Mouse (Mus musculus) inflammation-experienced regulatory T-cells, adult 6 months (primary cell): ENCODE results near the gene Thop1. TPM values are rescaled to one million over a fixed set of nuclear protein-coding genes. Genes with fewer than 3 reads are reported as not detected.
"Not testable (repeated sequence)": the region's sequence is repeated elsewhere in the genome, so short reads cannot be mapped to it uniquely, and the experiment has no call there.

Experiments used
- ATAC-seq: one replicate; pipeline ENCODE4 v1.8.0; 2017
- polyA plus RNA-seq, 3 experiments: library from polyadenylated mRNA; unstranded; fragments of 100-300 nt; shearing (Covaris generic); gene quantifications; one replicate each; pipeline ENCODE4 v1.2.1; 2017

Thop1 gene
- polyA plus RNA-seq, 3 experiments from 2014 or later, result 1.9 to 2.7 (median 2.5) TPM

DNA sequence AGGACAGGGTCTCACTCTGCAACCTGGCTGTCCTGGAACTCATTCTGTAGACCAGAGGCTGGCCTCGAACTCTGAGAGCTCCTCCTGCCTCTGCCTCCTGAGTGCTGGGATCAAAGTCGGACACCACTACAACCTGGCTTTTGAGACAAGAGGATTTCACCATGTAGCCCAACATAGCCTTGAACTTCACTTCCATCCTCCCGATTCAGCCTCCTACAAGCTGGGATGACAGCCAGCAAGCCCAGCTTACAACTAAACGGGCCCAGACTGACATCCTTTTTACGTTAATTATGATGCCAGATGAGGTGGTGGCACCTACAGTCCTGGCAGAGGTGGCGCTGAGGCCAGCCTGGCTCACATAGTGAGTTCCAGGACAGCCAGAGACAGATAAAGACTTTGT is 10.9 kb upstream of the Thop1 start:
- ATAC-seq, result no peak

DNA sequence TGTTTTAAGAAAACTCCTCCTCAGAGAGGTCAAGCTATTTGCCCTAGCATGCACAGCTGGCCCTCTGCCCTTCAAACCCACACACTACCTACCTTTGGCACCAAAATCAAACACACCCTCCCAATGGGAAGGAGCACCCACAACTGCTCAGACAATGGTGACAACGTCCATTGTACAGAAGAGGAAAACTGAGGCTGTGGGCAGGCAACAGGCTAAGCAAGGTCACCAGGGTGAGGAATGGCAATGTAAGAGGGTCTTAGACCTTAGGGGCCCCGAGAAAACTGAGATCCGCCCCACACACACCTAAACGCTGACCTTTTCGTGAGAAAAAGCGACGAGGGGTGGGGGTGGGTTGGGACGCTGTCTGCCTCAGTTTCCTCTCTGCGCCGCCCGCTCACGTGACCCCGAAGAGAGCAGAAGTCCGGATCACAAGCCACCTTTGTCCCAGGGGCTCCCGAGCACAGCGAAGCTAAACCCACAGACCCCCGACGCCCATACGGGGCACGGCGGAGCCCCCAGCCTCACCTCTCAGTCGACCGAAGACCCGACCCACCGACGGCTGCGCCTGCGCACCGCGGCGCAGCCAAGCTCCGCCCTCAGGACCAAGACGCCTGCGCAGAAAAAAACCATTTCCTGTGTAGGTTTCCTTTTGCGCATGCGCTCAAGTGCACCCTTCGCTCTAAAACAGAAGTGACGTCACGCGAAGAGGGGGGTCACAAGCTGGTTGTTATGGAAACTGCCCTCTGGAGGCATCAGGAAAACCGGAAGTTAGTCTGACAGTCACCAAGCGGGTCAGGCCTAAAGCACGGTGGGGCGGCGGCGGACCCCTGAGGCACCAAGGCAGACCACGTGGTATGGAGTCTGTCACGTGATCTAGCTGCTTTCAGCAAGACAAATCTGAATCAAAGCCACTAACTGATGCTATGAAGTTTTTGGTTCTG is 10.0 kb upstream of the Thop1 start, which contains the start of gene Sgta:
Sgta (minus strand) TSS at position 579 of the 941 bp plus-strand sequence.
- ATAC-seq, result peak; percentile 89

DNA sequence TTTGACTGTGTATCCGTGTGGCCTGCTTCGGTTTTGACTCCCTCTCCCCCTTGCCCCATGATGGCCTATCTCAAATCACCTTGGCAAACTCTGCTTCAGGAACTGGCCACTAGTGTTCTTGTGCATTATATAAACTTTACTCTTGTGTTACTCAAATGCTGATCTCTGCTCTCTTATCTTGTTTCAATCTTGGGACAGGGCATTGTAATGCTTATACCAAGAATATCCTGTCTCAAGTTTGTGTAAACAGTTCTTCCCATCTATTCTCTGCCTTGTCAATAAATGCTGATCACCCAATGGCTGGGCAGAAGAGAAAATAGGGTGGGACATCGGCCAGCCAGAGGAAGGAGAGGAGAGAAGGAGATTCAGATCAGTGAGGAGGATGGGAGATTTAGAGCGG is 7.1 kb upstream of the Thop1 start:
- ATAC-seq, result no peak

DNA sequence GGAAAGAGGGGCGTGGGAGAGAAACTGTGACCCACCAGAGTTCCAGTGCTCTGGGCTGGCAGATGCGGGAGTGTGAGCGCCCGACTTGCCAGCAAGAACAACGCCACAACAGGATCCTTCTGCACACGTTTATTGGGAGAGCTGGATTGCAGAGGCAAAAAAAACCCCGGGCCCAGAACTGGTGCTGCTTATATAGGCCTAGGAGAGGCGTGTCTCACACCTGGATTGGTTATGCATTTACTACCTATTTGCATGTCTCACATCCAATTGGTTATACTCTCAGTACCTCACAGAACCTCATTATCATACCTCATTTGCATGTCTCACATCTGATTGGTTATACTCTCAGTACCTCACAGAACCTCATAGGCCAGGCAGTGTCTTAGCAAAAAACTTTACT is 5.3 kb upstream of the Thop1 start:
- ATAC-seq, result not testable (repeated sequence)

DNA sequence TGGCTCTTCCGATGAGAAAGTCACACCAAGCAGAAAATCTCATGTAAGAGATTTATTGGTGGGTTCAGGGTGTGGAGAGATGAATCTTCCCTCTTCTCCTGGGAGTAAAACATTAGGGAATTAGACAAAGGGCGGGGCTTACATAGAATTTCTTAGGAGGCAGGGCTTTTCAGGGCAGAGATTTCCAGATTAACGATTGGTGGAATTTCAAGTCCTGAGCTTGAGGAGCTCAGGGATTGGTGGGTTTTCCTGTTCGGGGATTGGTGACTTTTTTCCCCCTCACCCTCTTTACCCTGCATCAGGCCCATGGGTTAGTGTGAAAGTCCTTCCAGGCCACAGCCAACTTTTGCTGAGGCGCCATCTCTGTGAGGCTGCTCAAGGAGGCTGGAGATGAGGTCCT is 1.1 kb upstream of the Thop1 start:
- ATAC-seq, result no peak

DNA sequence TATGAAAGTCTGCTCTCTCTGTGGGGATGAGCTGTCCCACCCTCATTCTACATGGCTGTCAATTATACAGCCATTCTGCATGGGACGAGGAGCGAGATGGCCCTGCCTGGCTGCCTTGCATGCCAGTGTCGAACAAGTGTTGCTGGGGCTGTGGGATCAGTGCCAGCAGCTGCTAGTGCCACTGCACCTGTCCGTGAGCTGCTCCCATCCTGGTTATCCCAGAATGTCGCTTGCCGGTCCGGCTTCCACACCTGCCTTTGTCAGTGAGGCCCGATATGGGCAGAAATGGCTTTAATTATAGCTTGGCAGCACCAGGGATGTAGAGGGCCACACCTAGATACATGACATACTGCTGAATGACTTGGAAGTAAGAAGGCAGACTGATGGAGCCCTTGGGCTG is 2.5 kb downstream of the Thop1 start:
- ATAC-seq, result no peak

DNA sequence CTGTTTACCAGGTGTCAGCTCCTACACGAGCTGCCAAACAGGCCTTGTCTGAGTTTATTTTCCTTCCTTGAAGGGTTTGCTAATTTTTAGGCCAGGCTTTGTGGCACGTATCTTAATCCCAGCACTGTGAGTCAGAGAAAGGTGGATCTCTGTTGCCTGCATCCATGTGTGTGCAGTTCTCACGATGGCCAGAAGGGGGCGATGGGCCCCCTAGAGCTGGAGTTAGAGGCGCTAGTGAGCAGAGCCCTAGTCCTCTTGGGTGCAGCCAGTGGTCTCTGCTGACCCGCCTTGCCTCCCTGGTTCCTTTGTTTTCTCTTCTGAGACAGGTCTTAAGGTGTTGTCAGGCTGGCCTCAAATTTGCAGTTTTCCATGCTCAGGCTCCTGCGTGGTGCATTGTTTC is 3.6 kb downstream of the Thop1 start:
- ATAC-seq, result no peak

DNA sequence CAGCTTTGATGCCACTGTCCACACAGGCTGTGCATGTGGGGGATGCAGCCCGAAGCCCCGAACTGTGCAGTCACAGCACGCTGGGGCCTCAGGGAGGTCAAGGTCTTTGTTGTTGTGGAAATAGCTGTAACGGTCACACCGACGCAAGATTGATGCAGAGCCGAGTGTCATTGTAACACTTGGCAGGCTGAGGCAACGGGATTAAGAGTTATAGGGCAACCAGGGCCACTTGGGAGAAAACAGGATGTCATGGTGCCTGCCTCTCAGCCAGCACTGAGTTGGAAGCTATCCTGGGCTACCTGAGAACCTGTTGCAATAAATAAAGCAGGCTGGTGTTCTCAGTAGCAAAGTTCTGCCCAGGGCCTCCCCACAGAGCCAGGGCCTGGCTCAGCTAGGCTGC is 5.9 kb downstream of the Thop1 start:
- no peak for ATAC-seq

DNA sequence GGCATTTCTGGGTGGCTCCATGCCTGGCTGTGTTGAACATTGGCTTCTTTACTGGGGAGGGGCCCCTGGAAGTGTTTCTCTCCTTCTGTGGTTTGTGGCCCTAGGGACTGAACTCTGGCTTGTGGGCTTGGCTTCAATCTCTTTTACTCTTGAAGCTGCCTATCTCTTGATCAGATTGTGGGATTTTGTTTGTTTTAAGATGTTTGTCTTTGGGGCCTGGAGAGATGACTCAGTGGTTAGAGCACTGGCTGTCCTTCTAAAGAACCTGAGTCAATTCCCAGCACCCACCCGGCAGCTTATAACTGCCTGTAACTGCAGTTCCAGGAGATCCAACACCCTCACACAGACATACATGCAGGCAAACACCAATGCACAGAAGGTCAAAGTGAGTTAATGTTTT is 6.5 kb downstream of the Thop1 start:
- ATAC-seq, result no peak

DNA sequence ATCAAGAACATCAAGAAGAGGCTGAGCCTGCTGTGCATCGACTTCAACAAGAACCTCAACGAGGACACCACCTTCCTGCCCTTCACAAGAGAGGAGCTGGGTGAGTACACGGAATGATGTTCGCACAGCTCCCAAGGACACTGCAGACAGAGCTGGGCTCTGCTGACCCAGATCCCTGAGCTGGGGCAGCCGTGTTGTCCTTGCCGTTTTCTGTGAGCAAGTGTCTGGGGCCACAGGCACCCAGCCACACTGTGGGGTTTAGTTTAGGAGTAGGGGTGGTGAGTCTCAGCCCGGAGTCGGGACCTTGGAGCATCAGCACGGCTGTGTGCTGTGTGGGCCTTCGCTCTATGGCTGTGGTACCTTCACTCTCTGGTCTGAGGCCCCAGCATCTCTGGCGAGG is 8.1 kb downstream of the Thop1 start:
- no peak for ATAC-seq

DNA sequence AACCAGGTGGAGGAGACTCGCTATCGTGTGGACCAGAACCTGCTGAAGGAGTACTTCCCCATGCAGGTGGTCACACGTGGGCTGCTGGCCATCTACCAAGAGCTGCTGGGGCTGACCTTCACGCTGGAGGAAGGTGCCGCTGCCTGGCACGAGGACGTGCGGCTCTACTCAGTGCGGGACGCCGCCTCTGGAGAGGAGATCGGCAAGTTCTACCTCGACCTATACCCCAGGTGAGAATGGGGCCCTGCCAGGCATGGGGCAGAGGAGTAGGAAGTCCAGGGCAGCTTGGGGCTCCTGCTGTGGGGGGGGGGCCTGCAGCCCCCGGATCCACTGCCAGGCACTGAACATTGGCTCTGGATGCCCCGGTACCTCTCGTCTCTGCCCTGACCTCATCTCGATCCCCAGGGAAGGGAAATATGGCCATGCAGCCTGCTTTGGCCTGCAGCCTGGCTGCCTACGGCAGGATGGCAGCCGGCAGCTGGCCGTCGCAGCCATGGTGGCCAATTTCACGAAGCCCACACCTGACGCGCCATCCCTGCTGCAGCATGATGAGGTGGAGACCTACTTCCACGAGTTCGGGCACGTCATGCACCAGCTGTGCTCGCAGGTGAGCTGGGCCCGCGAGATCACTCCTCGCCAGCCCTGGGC is 10.3 kb downstream of the Thop1 start:
- no peak for ATAC-seq

DNA sequence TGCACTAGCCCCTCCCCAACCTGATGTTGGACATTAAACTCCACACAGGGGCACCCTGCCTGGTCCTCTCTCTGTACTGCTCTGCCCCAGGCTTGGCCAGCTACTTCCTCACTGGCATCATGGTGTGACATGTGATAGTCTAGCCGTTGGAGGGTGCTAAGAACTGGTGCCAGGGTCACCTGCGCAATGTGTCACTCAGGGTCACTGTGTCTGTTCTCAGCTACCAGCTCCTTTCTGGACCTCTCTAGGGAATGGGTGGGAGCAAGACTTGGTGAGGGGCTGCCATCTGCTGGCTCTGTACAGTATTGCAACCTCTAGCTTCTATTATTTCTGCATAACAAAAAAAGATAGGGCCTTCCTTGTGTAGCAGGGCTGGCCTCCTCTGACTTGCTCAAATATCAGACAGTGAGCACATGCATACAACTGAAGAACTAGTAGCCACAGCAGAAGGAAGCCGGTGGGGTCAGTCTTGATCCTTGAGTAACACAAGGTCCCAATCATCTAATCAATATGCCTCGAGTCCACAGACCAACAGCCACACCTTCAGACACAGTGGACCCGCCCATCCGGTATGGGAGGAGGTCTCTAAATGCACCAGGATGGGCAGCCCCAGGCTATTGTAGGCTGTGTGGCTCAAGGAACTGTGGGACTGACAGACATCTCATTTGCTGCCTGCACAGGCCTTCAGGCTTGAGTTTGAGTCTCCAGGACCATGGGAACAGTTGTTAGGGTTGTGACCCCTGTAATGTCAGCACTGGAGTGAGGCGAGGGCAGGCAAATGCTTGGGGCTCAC is 12.5 kb downstream of the Thop1 start:
- peak; percentile 60 for ATAC-seq

DNA sequence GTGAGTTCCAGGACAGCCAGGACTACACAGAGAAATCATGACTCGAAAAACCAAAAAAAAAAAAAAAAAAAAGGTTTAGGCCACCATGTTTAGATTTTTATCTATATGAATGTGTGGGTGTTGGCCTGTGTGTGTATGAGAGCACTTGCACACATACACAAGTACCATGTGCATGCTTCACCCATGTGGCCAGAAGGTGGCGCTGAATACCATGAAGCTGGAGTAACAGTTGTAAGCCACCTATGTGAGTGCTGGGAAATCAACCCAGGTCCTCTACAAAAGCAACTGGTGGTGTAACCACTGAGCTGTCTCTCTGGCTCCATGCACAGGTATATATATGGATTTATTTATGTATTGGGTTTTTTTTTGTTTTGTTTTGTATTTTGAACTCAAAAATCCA is 17.2 kb downstream of the Thop1 start:
- ATAC-seq, result no peak

DNA sequence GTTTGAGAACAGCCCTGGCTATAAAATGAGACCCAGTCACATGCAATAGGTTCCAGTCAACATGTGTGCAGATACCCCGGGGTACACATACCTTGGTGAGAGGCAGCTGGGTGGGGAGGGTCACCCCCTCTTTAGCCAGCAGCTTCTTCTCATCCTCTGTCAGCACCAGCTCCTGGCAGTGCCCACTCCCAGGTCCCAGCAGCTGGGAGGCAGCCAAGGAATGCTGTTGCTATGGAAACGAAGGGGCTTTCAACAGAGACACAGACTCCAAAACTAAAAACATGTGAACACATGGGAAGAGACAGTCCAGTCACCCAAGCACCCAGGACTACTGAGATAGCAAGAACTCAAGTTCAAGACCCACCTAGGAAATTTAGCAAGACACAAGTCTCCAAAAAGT is 19.4 kb downstream of the Thop1 start:
- ATAC-seq, result no peak

DNA sequence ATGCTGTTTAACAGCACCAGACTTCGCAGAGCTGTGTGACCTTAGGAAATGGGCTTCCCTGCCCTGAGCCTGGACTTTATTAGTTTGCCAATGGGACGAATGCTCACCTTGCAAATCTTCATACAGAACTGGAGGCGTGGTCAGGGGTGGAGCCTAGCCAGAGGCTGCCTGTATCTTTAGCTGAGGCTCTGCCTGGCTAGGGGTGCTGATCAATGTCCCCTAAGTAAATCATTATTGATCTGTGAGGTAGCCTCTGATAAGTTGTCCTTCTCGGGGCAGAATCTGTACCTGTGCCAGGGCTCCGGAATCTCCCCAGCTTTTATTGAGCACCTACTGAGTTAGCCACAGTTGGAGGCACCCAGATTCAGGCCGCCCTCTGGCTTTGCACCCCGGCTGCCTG is 20.8 kb downstream of the Thop1 start:
- no peak for ATAC-seq

DNA sequence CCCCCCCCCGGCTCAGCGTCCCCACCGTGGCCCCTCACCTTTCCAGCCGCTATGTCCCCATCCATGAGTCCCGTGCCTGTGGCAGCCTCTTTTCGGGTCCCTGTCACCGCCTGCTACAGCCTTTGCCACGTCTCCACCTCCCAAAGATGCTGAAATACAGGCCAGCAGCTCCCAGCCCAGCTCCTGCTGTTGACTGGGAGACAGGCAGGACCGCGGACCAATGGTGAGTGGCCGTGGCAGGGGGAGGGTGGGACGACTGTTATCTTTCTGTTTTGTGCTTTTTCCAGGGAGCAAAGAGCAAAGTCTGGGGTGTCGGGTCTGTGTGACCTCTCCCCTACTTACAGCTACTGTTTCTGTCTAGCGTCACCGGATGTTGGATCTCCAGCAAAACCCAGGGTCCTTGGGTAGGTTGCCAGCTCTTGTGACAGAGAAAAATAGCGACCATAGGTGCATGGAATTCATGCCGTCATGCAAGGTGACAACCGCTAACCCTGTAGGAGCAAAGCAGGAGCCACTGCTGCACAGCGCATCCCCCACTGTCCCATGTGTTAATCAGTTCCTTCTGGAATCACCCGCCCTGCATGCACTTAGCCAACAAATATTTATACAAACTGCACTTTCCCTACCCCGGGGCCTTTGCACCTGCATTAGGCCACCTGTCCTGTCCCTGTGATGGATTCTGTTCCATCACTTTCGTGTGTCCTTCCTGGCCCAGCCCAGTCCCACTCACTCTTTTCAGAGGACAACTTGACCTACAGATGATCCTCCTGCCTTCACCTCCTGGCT is 22.8 kb downstream of the Thop1 start:
- no peak for ATAC-seq

DNA sequence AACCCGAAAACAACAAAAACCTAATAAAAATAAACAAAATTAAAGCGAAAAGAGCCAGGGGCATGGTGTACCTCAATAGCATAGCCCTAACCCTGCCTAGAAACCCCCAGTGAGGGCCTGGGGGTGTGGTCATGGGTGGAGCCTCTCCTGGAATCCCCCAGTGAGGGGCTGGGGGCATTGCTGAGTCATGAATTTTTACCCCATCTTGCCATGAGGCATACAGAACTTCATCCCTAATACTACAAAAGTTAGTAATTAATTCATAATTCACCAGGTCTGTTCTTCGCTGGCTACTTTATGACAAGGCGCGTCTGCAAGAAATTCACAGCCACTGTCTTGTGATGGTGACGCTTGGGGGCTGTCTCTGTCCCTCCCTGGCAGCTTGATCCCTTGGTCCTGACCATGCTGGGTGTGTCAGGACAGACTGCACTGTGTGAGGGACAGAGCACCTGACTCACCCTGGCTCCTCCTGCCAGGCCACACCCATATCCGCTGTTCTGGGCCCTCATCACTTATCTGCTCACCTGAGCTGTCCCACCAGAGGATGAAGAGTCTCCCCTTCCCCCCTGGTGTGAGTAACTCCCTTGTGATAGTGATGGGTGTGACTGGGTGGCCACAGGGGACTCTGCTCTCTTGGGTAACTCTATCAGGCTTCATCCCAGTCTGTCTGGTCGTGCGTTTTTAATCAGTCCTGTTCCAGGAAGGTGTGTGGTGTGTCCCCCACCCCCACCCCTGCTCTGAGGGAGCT is 25.3 kb downstream of the Thop1 start:
- ATAC-seq, result no peak

DNA sequence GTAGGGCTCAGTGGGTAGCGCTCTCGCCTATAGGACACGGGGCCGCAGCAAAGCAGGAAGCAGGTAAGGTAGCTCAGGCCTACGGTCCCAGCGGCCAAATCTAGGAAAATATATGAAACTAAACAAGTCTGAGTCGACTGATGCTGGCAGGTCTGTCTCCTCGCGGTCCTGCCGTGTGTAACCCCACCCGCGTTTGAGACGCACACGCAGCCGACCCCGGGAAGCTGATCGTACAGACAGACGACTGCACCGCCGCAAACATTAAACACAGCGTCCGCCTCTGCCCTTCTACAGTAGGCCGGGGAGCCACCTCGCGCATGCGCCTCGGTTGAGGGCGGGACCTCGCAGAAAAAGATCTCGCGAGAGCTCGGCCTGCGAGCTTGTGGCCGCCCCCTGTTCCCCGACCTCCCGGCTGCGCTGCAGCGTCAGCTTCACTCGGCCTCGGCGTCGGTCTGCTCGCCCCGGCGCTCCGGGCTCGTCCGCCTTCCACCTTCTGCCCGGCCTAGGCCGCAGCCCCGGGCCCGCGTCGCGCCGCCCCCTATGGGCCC is 35.8 kb downstream of the Thop1 start, which contains the start of gene Map2k2:
Map2k2 (plus strand) TSS at position 351 of the 548 bp plus-strand sequence.
- peak; percentile 91 for ATAC-seq

DNA sequence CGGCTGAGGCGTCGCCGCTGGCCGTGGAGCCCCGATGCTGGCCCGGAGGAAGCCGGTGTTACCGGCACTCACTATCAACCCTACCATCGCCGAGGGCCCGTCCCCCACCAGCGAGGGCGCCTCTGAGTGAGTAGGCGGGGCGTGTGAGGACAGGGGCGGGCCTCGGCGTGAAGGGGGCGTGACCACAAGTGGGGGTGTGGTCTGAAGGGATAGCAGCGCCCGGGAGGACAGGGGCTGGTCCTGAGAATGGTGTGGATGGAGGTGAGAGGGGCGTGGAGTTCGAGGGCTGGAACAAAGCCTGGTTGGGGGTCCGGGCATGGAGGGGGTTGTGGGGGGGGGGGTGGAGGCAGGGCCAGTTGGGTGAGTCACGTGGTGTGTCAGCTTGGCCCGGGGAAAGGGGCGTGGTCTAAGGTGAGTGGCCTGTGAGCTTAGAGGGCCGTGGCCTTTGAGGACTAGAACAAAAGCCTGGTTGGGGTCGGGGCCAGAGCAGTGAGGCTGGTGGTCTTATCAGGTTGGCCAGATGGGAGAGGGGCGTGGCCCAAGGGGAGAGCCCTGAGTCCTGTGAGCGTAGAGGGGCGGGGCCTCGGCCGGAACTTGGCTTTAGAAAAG is 36.4 kb downstream of the Thop1 start:
- ATAC-seq, result peak; percentile 81

DNA sequence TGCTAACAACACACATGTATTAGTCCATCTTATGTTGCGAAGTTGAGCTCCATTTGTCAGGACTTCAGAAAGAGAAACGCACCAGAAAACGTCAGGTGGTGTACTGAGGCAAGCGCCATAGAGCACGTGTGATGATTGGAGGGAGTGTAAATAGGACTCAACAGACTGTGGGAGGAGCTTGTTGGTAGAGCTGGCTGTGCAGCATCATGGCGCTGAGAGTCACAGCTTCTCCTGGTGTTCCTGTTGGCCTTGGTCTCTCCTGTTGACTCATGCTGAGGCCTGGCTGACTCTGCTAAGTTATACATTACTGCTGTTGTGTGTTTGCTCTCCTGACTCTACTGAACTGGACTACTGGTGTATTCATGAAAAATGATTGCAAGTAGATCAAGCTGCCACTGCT is 43.1 kb downstream of the Thop1 start:
- no peak for ATAC-seq

DNA sequence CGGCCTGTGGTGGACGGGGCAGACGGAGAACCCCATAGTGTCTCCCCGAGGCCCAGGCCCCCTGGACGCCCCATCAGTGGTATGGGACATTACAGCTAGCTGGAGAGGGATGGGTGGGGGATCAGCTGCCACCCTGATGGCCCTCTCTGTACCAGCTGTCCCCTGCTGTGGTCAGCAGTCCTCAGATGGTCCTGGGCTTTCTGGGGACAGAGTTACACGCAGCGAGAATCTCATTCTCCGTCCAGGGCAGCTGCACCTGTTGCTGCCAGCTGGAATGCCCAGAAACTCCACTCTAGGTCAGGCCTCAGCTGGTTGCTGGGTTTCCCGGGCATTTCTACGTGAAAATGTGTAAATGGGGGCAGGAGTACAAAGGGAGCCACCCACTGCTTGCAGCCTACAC is 49.8 kb downstream of the Thop1 start:
- no peak for ATAC-seq
